In genomic region chr16:34294568-34294967, GRCm38 (mm10) we compare ENCODE assay signal across 11 mouse cellular contexts.
DNase-seq lines count a peak whose midpoint lies in the region; ATAC-seq lines count a peak whose summit lies in the region.
"Had no signal": no experiment of that assay in that cellular context is flagged by ENCODE, and none has a peak within 500 bp of the region (broad histone marks: within the 10 kb centered on the region; RNA-seq: fewer than 3 reads in every experiment).

No protein-coding gene starts in this region.

- no peak for ATAC-seq in CD4-positive, CD25-positive, alpha-beta regulatory T cell, adult 4 months
- 0 out of 2 replicates have a peak, but pooled peaks have one; percentile 45 for ATAC-seq in common myeloid progenitor, adult 5-6 weeks (replicated peaks; ENCODE audit: low read depth, poor library complexity, severe bottlenecking)
- ATAC-seq in forebrain, embryonic 12.5 days (ENCODE audit: low FRiP score): no peak

- peak; percentile 18 for DNase-seq in CD4-positive, CD25-positive, alpha-beta regulatory T cell, adult 2 months (ENCODE audit: low read depth, low spot score)
- peak; percentile 19 for DNase-seq in kidney, postnatal 10 days
- no peak for DNase-seq in kidney, adult 18-20 months
- peak; percentile 14 for DNase-seq in 3T3-L1 (ENCODE audit: low read depth, low spot score)
- DNase-seq in urinary bladder, postnatal 25 days (ENCODE audit: low spot score): no peak
- DNase-seq: spleen, adult 18-20 months had no signal

- H3K4me1 ChIP-seq in forebrain, embryonic 12.5 days: peaks cover 8% of the 10 kb centered on the region
- H3K4me1 ChIP-seq: embryonic facial prominence, embryonic 12.5 days; hindbrain, embryonic 10.5 days had no signal

- H3K9ac ChIP-seq in forebrain, embryonic 12.5 days: no peak overlapping the region
- H3K9ac ChIP-seq: embryonic facial prominence, embryonic 12.5 days had no signal

- H3K4me3 ChIP-seq in forebrain, embryonic 12.5 days (replicated peaks): no peak overlapping the region
- H3K4me3 ChIP-seq: embryonic facial prominence, embryonic 12.5 days; hindbrain, embryonic 10.5 days had no signal

- H3K27ac ChIP-seq in forebrain, embryonic 12.5 days: no peak overlapping the region
- H3K27ac ChIP-seq: embryonic facial prominence, embryonic 12.5 days; hindbrain, embryonic 10.5 days had no signal

- H3K27me3 ChIP-seq in forebrain, embryonic 12.5 days: no peaks in the 10 kb centered on the region
- H3K27me3 ChIP-seq: embryonic facial prominence, embryonic 12.5 days had no signal

- H3K36me3 ChIP-seq in forebrain, embryonic 12.5 days (replicated peaks): peaks cover 26% of the 10 kb centered on the region

- H3K4me2 ChIP-seq in forebrain, embryonic 12.5 days: no peak overlapping the region
- H3K4me2 ChIP-seq: embryonic facial prominence, embryonic 12.5 days had no signal

- no peaks in the 10 kb centered on the region for H3K9me3 ChIP-seq in forebrain, embryonic 12.5 days
- H3K9me3 ChIP-seq: embryonic facial prominence, embryonic 12.5 days; hindbrain, embryonic 10.5 days had no signal

- 86% methylated on average over 6 of the region's 6 CpGs for WGBS in forebrain, embryonic 12.5 days

Comparison
In these comparisons a context has a peak if more than half of its experiments do, and no peak if none do; other contexts are left out.
1. DNase-seq: peak in CD4-positive, CD25-positive, alpha-beta regulatory T cell, adult 2 months (single experiment), kidney, postnatal 10 days (single experiment) and 3T3-L1 (single experiment); none in kidney, adult 18-20 months (single experiment) and urinary bladder, postnatal 25 days (single experiment).